Mouse (Mus musculus) left cerebral cortex, adult 2 months (tissue): ENCODE data around the gene Serpinb6b. TPM values are rescaled to one million over a fixed set of nuclear protein-coding genes. Genes with fewer than 3 reads are reported as not detected.

Source experiments
- DNase-seq, 2 experiments: peaks; one replicate each; pipeline ENCODE4 v3.0.0; 2021 to 2022; ENCODE audit warnings: low spot score in 2 of 2, mixed read lengths in 1 of 2; ENCODE audit errors: extremely low spot score in 1 of 2
- H3K27ac ChIP-seq: fragments of 200-600 bp; 2 replicates; pipeline ENCODE4 v1.8.1; 2022
- H3K4me3 ChIP-seq: fragments of 200-600 bp; 2 replicates; pipeline ENCODE4 v1.8.1; 2022
- CTCF ChIP-seq: fragments of 200-600 bp; IDR thresholded peaks from 2 replicates; pipeline ENCODE4 v1.8.1; 2022; ENCODE audit warnings: antibody characterized with exemption, mild to moderate bottlenecking, moderate library complexity
- intact Hi-C: fragments of 180-260 bp; cut with DNase I; formaldehyde crosslinking; loops from one replicate; pipeline ENCODE4 v1.15.1; 2025
- total RNA-seq, 2 experiments: library from RNA; stranded (reverse); gene quantifications; 2 replicates each; pipeline ENCODE4 v1.2.3; 2021

Serpinb6b gene
- total RNA-seq, 2 experiments from 2014 or later: 0.96 to 1.9 TPM

GRCm38 (mm10) chr13:33022371-33022770, 57.4 kb downstream of the Serpinb6b start:
- H3K27ac ChIP-seq: no peak overlapping the region
- DNase-seq: no peak
- no peak for TF ChIP-seq CTCF
- intact Hi-C loops: loop anchor here (10.0 kb wide), 1 partner anchor 78 kb away; no protein-coding TSS in a partner anchor
- no peak overlapping the region for H3K4me3 ChIP-seq

GRCm38 (mm10) chr13:33026427-33027057, 61.5 kb downstream of the Serpinb6b start:
- H3K4me3 ChIP-seq: no peak overlapping the region
- TF ChIP-seq CTCF: no peak
- intact Hi-C loops: loop anchor here (10.0 kb wide), 1 partner anchor 82 kb away; no protein-coding TSS in a partner anchor
- DNase-seq: no peak
- H3K27ac ChIP-seq: no peak overlapping the region

GRCm38 (mm10) chr13:33027244-33027643, 62.2 kb downstream of the Serpinb6b start, which contains the start of gene Serpinb9b:
Gene Serpinb9b (plus strand): TSS chr13:33027416.
- no peak for TF ChIP-seq CTCF
- no peak within 1 kb of the TSS for H3K27ac ChIP-seq
- intact Hi-C loops: loop anchor here (10.0 kb wide), 1 partner anchor 82 kb away; no protein-coding TSS in a partner anchor
- DNase-seq: no peak
- H3K4me3 ChIP-seq: no peak within 1 kb of the TSS

- intact Hi-C loops: loop anchor here (10.0 kb wide), 1 partner anchor 83 kb away; no protein-coding TSS in a partner anchor
- DNase-seq: no peak
- TF ChIP-seq CTCF: no peak
- no peak overlapping the region for H3K4me3 ChIP-seq
- H3K27ac ChIP-seq: no peak overlapping the region
These were observed 63.1 kb downstream of the Serpinb6b start for GRCm38 (mm10) chr13:33028146-33028545.

DNA sequence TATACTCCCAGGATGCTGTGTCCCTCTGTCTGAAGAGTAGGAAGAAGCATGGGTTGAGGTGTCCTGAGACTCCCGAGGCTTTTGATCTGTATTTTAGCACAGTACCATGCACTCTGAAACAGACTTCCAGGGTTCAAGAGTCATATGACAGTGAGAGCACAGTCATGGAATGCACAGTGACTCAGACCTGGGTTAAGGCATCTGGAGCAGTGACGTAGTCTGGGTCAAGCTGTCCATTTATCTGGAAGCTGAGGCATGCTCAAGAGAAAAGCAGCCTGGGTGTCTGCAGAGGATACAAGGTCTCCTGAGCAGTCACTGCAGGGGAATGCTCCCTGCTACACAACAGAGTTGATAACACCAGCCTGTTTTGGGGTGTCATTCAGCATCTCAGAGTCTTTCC, 63.5 kb downstream of the Serpinb6b start:
- TF ChIP-seq CTCF: no peak
- intact Hi-C loops: loop anchor here (10.0 kb wide), 1 partner anchor 84 kb away; no protein-coding TSS in a partner anchor
- Histone ChIP-seq H3K27ac (no peak overlapping the region), H3K4me3 (no peak overlapping the region)
- no peak for DNase-seq

Other genes starting within 250 kb of the Serpinb6b start
- gene Mylk4, start 181.3 kb upstream of the Serpinb6b start, total RNA-seq: under 1 TPM; 0.07 to 0.16 TPM
- gene Wrnip1, start 163.2 kb upstream of the Serpinb6b start, total RNA-seq: 10 to 100 TPM; 57.0 to 63.4 TPM
- gene D930007J09Rik, start 162.4 kb upstream of the Serpinb6b start, total RNA-seq: not detected
- 1 to 10 TPM; 2.6 to 4.6 TPM for gene Serpinb1a, start 114.0 kb upstream of the Serpinb6b start, total RNA-seq
- not detected for gene Serpinb1c, start 67.0 kb upstream of the Serpinb6b start, total RNA-seq
- 1 to 10 TPM; 4.3 to 5.6 TPM for gene Serpinb9, start 38.0 kb downstream of the Serpinb6b start, total RNA-seq
- gene Serpinb9b, start 62.2 kb downstream of the Serpinb6b start, total RNA-seq: under 1 TPM in 1 of 2 experiments, not detected in 1; 0.09 TPM
- 1 to 10 TPM in 1 of 2 experiments, under 1 TPM in 1; 0.86 to 1.2 TPM for gene Serpinb1b, start 113.4 kb downstream of the Serpinb6b start, total RNA-seq
- gene Serpinb9c, start 194.5 kb downstream of the Serpinb6b start, total RNA-seq: not detected
- not detected for gene Serpinb9d, start 227.8 kb downstream of the Serpinb6b start, total RNA-seq